Mouse (Mus musculus): ENCODE results near the gene Ak2.
A peak's percentile ranks its signal among the peaks of the same experiment; 100 is the strongest.

Gene Ak2

GRCm38 (mm10) chr4:128991500-128992008, at the start of gene Ak2:
Gene Ak2, plus strand, starts transcription at chr4:128991958.
- DNase-seq (ENCODE audit: low read depth) = no peak

GRCm38 (mm10) chr4:128942346-128942745, 49.4 kb upstream of the Ak2 start:
- DNase-seq (ENCODE audit: low read depth) = peak; percentile 28

GRCm38 (mm10) chr4:128946736-128947135, 45.0 kb upstream of the Ak2 start:
- no peak for DNase-seq (ENCODE audit: low read depth)

- DNase-seq (ENCODE audit: low read depth) = peak; percentile 27
Observed at GRCm38 (mm10) chr4:128947326-128947933, 44.3 kb upstream of the Ak2 start.

- DNase-seq (ENCODE audit: low read depth) = peak; percentile 68
Observed at GRCm38 (mm10) chr4:128948137-128948674, 43.6 kb upstream of the Ak2 start.

- DNase-seq (ENCODE audit: low read depth) = peak; percentile 65
Observed at GRCm38 (mm10) chr4:128949470-128950005, 42.2 kb upstream of the Ak2 start.

- no peak for DNase-seq (ENCODE audit: low read depth)
Observed at GRCm38 (mm10) chr4:128950461-128950860, 41.3 kb upstream of the Ak2 start.

- DNase-seq (ENCODE audit: low read depth) = no peak
Observed at GRCm38 (mm10) chr4:128953851-128954250, 37.9 kb upstream of the Ak2 start.

- peak; percentile 94 for DNase-seq (ENCODE audit: low read depth)
Observed at GRCm38 (mm10) chr4:128957155-128957911, 34.4 kb upstream of the Ak2 start.

GRCm38 (mm10) chr4:128958156-128958555, 33.6 kb upstream of the Ak2 start:
- DNase-seq (ENCODE audit: low read depth) = no peak

GRCm38 (mm10) chr4:128958849-128959248, 32.9 kb upstream of the Ak2 start:
- no peak for DNase-seq (ENCODE audit: low read depth)

GRCm38 (mm10) chr4:128959676-128960075, 32.1 kb upstream of the Ak2 start:
- DNase-seq (ENCODE audit: low read depth) = no peak

- peak; percentile 46 for DNase-seq (ENCODE audit: low read depth)
Observed at GRCm38 (mm10) chr4:128961301-128962028, 30.3 kb upstream of the Ak2 start.

- peak; percentile 92 for DNase-seq (ENCODE audit: low read depth)
Observed at GRCm38 (mm10) chr4:128962029-128962925, 29.5 kb upstream of the Ak2 start, which contains the start of gene Azin2. Gene Azin2, minus strand, starts transcription at chr4:128962442.

GRCm38 (mm10) chr4:128962926-128963290, 28.9 kb upstream of the Ak2 start:
- no peak for DNase-seq (ENCODE audit: low read depth)

GRCm38 (mm10) chr4:128966751-128967150, 25.0 kb upstream of the Ak2 start:
- no peak for DNase-seq (ENCODE audit: low read depth)

GRCm38 (mm10) chr4:128969081-128969480, 22.7 kb upstream of the Ak2 start:
- no peak for DNase-seq (ENCODE audit: low read depth)

- no peak for DNase-seq (ENCODE audit: low read depth)
Observed at GRCm38 (mm10) chr4:128969607-128970416, 21.9 kb upstream of the Ak2 start.

- no peak for DNase-seq (ENCODE audit: low read depth)
Observed at GRCm38 (mm10) chr4:128970417-128970807, 21.3 kb upstream of the Ak2 start.

- DNase-seq (ENCODE audit: low read depth) = peak; percentile 87
Observed at GRCm38 (mm10) chr4:128971065-128971694, 20.6 kb upstream of the Ak2 start.
